Mouse (Mus musculus) midbrain, embryonic 14.5 days (tissue): ENCODE measurements around the gene Gm5148. TPM values are rescaled to one million over a fixed set of nuclear protein-coding genes. Genes with fewer than 3 reads are reported as not detected.

Experiments
- ATAC-seq: fragments of 200-750 bp; cut with Nextera tagmentation; 2 replicates; pipeline ENCODE4 v1.8.0; 2017; ENCODE audit warnings: moderate number of reproducible peaks, moderate library complexity; ENCODE audit not compliant: low FRiP score, low TSS enrichment
- DNase-seq: peaks from one replicate; pipeline ENCODE4 v3.0.0-alpha.2; 2015
- H3K27ac ChIP-seq: fragments of 300-500 bp; sonication (generic); replicated peaks from 2 replicates; pipeline ENCODE4 v1.5.1; 2014; ENCODE audit warnings: mild to moderate bottlenecking, low read depth, low read length, moderate library complexity
- H3K27me3 ChIP-seq: fragments of 300-500 bp; sonication (generic); 2 replicates; pipeline ENCODE4 v1.6.1; 2014; ENCODE audit warnings: low read length, control low read depth, mixed read lengths; ENCODE audit not compliant: control insufficient read depth, insufficient read depth
- H3K36me3 ChIP-seq: fragments of 300-500 bp; sonication (generic); 2 replicates; pipeline ENCODE4 v1.6.1; 2014; ENCODE audit warnings: low read length, control low read depth; ENCODE audit not compliant: control insufficient read depth, insufficient read depth
- H3K4me1 ChIP-seq: fragments of 300-500 bp; sonication (generic); 2 replicates; pipeline ENCODE4 v1.6.1; 2014; ENCODE audit warnings: mild to moderate bottlenecking, antibody characterized with exemption, low read length, control low read depth; ENCODE audit not compliant: control insufficient read depth, insufficient read depth
- H3K4me2 ChIP-seq: fragments of 300-500 bp; sonication (generic); 2 replicates; pipeline ENCODE4 v1.6.1; 2014; ENCODE audit warnings: mild to moderate bottlenecking, low read length, moderate library complexity
- H3K4me3 ChIP-seq: fragments of 300-500 bp; sonication (generic); replicated peaks from 2 replicates; pipeline ENCODE4 v1.5.1; 2014; ENCODE audit warnings: low read depth, low read length
- H3K9ac ChIP-seq: fragments of 300-500 bp; sonication (generic); replicated peaks from 2 replicates; pipeline ENCODE4 v1.6.1; 2014; ENCODE audit warnings: mild to moderate bottlenecking, low read length, moderate library complexity
- H3K9me3 ChIP-seq: fragments of 300-500 bp; sonication (generic); 2 replicates; pipeline ENCODE4 v1.6.1; 2016; ENCODE audit warnings: low read length, control low read depth, mixed read lengths; ENCODE audit not compliant: control insufficient read depth
- WGBS: fragments of 180-500 bp; shearing (Covaris S2); extraction: QIAGEN DNeasy Blood & Tissue Kit; methylation state at CpG from one replicate; pipeline ENCODE4 v1.1.7; 2014; 5-methylcytosine and 5-hydroxymethylcytosine counted together
- polyA plus RNA-seq: library from polyadenylated mRNA; unstranded; fragments of >200 nt; fragmentation: Nextera tagmentation; extraction: Ambion mirVana; gene quantifications from 2 replicates; pipeline ENCODE4 v1.2.1, GENCODE M21; 2014

Gene Gm5148
- polyA plus RNA-seq, 1 experiment from 2014 or later, result 12.9 TPM

GRCm38 (mm10) chr3:37716992-37717391 lies 7.3 kb downstream of the Gm5148 start:
- no peak overlapping the region for H3K4me3 ChIP-seq
- no peaks in the 10 kb centered on the region for H3K9me3 ChIP-seq
- no peak for ATAC-seq
- no peaks in the 10 kb centered on the region for H3K4me1 ChIP-seq
- H3K36me3 ChIP-seq, result no peaks in the 10 kb centered on the region
- no peak overlapping the region for H3K9ac ChIP-seq
- H3K27ac ChIP-seq, result no peak overlapping the region
- no peaks in the 10 kb centered on the region for H3K27me3 ChIP-seq
- no peak overlapping the region for H3K4me2 ChIP-seq
- WGBS, result 89% methylated on average over 2 of the region's 2 CpGs
- no peak for DNase-seq

GRCm38 (mm10) chr3:37715734-37716133 lies 8.6 kb downstream of the Gm5148 start:
- Histone ChIP-seq H3K36me3 (no peaks in the 10 kb centered on the region), H3K9ac (no peak overlapping the region), H3K4me2 (no peak overlapping the region), H3K9me3 (no peaks in the 10 kb centered on the region), H3K27ac (no peak overlapping the region), H3K27me3 (no peaks in the 10 kb centered on the region), H3K4me3 (no peak overlapping the region), H3K4me1 (no peaks in the 10 kb centered on the region)
- WGBS, result 89% methylated on average over 7 of the region's 7 CpGs
- no peak for ATAC-seq
- no peak for DNase-seq

- DNase-seq (peak; percentile 41), ATAC-seq (no peak)
- Histone ChIP-seq H3K4me2 (no peak overlapping the region), H3K27ac (no peak overlapping the region), H3K4me1 (no peaks in the 10 kb centered on the region), H3K36me3 (no peaks in the 10 kb centered on the region), H3K4me3 (no peak overlapping the region), H3K27me3 (no peaks in the 10 kb centered on the region), H3K9ac (no peak overlapping the region), H3K9me3 (no peaks in the 10 kb centered on the region)
- WGBS, result 64% methylated on average over 9 of the region's 9 CpGs
Measured at GRCm38 (mm10) chr3:37712501-37712900, 11.8 kb downstream of the Gm5148 start.

GRCm38 (mm10) chr3:37711639-37712038 lies 12.7 kb downstream of the Gm5148 start:
- Histone ChIP-seq H3K9me3 (no peaks in the 10 kb centered on the region), H3K9ac (no peak overlapping the region), H3K4me1 (no peaks in the 10 kb centered on the region), H3K36me3 (no peaks in the 10 kb centered on the region), H3K4me3 (no peak overlapping the region), H3K27ac (no peak overlapping the region), H3K4me2 (no peak overlapping the region), H3K27me3 (no peaks in the 10 kb centered on the region)
- WGBS, result 80% methylated on average over 4 of the region's 4 CpGs
- DNase-seq (no peak), ATAC-seq (no peak)

GRCm38 (mm10) chr3:37707801-37708200 lies 16.5 kb downstream of the Gm5148 start:
- no peak overlapping the region for H3K4me3 ChIP-seq
- no peak for DNase-seq
- no peaks in the 10 kb centered on the region for H3K9me3 ChIP-seq
- H3K36me3 ChIP-seq, result no peaks in the 10 kb centered on the region
- H3K9ac ChIP-seq, result no peak overlapping the region
- no peak overlapping the region for H3K27ac ChIP-seq
- ATAC-seq, result no peak
- no peak overlapping the region for H3K4me2 ChIP-seq
- H3K27me3 ChIP-seq, result no peaks in the 10 kb centered on the region
- WGBS, result 87% methylated on average over 6 of the region's 6 CpGs
- H3K4me1 ChIP-seq, result no peaks in the 10 kb centered on the region

GRCm38 (mm10) chr3:37706439-37706838 lies 17.9 kb downstream of the Gm5148 start:
- H3K9ac ChIP-seq, result no peak overlapping the region
- H3K4me2 ChIP-seq, result no peak overlapping the region
- no peak for ATAC-seq
- 93% methylated on average over 4 of the region's 4 CpGs for WGBS
- no peaks in the 10 kb centered on the region for H3K9me3 ChIP-seq
- H3K4me1 ChIP-seq, result no peaks in the 10 kb centered on the region
- H3K36me3 ChIP-seq, result no peaks in the 10 kb centered on the region
- H3K27ac ChIP-seq, result no peak overlapping the region
- no peak for DNase-seq
- no peaks in the 10 kb centered on the region for H3K27me3 ChIP-seq
- no peak overlapping the region for H3K4me3 ChIP-seq

- H3K4me1 ChIP-seq, result no peaks in the 10 kb centered on the region
- H3K9ac ChIP-seq, result no peak overlapping the region
- no peak for DNase-seq
- WGBS, result 73% methylated on average over 6 of the region's 6 CpGs
- no peak overlapping the region for H3K4me3 ChIP-seq
- H3K27ac ChIP-seq, result no peak overlapping the region
- H3K4me2 ChIP-seq, result no peak overlapping the region
- H3K36me3 ChIP-seq, result no peaks in the 10 kb centered on the region
- ATAC-seq, result no peak
- H3K9me3 ChIP-seq, result no peaks in the 10 kb centered on the region
- no peaks in the 10 kb centered on the region for H3K27me3 ChIP-seq
Measured at GRCm38 (mm10) chr3:37705436-37705835, 18.9 kb downstream of the Gm5148 start.

- no peak overlapping the region for H3K4me3 ChIP-seq
- no peaks in the 10 kb centered on the region for H3K27me3 ChIP-seq
- H3K9ac ChIP-seq, result no peak overlapping the region
- H3K4me1 ChIP-seq, result no peaks in the 10 kb centered on the region
- no peak for ATAC-seq
- no peak overlapping the region for H3K27ac ChIP-seq
- WGBS, result 49% methylated on average over 14 of the region's 14 CpGs
- H3K36me3 ChIP-seq, result no peaks in the 10 kb centered on the region
- no peak overlapping the region for H3K4me2 ChIP-seq
- no peaks in the 10 kb centered on the region for H3K9me3 ChIP-seq
- no peak for DNase-seq
Measured at GRCm38 (mm10) chr3:37704701-37705279, 19.5 kb downstream of the Gm5148 start.

GRCm38 (mm10) chr3:37703066-37703465 lies 21.2 kb downstream of the Gm5148 start:
- no peaks in the 10 kb centered on the region for H3K9me3 ChIP-seq
- H3K36me3 ChIP-seq, result no peaks in the 10 kb centered on the region
- H3K9ac ChIP-seq, result no peak overlapping the region
- no peaks in the 10 kb centered on the region for H3K27me3 ChIP-seq
- no peak overlapping the region for H3K27ac ChIP-seq
- no peaks in the 10 kb centered on the region for H3K4me1 ChIP-seq
- DNase-seq (no peak), ATAC-seq (no peak)
- H3K4me3 ChIP-seq, result no peak overlapping the region
- no peak overlapping the region for H3K4me2 ChIP-seq
- 95% methylated on average over 6 of the region's 6 CpGs for WGBS
